Mouse (Mus musculus): ENCODE data around the gene Slc39a11. TPM values are rescaled to one million over a fixed set of nuclear protein-coding genes. Genes with fewer than 3 reads are reported as not detected.

Slc39a11 gene
- total RNA-seq, 2 experiments from 2014 or later: 3.6 TPM

DNA sequence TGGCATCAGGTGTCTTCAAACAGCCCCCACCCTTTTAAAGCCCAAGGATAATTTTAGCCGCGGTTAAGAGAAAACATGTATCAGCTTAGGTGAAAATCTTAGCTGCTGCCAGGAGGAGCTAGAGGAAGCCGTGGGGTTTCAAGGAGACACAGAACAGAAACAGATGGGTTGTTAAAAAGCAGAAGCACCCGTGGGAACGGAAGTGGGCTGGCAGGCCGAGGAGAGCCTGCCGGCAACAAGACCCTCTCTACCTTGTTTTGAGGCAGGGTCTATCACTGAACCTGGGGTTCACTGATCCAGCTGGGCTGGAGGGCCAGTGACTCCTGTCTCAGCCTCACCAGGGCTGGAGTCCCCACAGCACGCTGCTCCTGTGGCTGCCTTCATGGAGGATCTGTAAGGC is 310.1 kb downstream of the Slc39a11 start:
- intact Hi-C loops (cut with DNase I; ENCODE audit: low total_unique reads): no loop called here

DNA sequence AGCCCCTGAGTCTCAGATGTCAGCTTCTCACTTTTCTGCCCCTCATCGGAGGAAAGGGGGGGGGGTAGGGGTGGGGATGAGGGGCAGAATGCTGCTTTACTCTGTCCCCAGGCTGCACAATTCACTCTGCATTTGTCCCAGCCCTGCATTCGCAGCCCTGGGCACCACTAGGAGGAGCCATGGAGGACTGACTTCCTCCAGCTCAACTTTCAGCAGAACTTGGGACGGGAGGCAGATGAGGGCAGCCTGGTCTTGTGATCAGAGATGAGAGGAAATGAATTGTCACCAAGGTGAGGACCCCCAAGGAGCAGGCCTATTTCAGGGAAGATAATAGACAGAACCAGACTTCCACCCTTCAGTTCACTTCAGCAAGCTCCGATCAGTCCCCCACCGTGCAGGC is 311.3 kb downstream of the Slc39a11 start:
- DNase-seq: no peak
- intact Hi-C loops (cut with DNase I; ENCODE audit: low total_unique reads): no loop called here

More for the DNA sequence above, 310.1 kb downstream of the Slc39a11 start:
- DNase-seq: no peak

DNA sequence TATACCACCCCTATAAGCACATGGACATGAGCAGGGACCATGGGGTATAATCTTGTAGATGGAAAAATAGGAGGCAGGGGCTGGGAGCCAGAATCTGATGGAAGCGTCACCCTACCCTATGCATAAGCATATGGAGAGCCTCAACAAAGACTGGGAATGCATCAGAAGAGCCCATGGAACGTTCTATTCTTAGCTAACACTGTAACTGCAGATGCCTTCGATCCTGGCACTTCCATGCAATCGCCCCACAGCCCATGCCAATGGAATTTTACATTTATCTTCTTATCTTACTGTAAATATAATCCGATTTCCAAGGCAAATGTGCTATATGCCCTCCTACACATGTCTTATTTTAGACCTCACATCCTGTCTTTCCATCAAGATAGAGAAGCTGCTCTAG is 314.2 kb downstream of the Slc39a11 start:
- DNase-seq: no peak
- intact Hi-C loops (cut with DNase I; ENCODE audit: low total_unique reads): no loop called here

DNA sequence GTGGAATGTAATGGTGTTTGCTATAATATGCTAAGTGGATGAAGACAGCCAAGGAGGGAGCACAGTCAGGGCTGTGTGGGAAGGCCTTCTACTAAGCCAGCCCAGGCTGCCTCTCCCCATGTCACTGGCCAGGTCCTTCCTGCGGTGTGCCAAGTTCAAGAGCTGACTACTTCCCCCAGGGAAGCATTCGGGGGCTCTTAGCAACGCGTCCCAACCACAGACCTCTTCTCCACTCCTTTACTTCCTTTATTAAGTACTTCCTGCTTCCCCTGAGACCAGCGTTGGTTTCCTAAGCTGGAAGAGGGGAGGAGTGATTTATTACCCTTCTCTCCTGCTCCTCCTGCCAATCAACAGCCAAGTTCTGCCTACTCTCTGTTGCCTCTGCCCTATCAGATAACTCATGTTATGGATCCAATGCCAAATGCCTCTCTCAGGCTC is 315.4 kb downstream of the Slc39a11 start:
- peak; percentile 16 for DNase-seq
- intact Hi-C loops (cut with DNase I; ENCODE audit: low total_unique reads): no loop called here

DNA sequence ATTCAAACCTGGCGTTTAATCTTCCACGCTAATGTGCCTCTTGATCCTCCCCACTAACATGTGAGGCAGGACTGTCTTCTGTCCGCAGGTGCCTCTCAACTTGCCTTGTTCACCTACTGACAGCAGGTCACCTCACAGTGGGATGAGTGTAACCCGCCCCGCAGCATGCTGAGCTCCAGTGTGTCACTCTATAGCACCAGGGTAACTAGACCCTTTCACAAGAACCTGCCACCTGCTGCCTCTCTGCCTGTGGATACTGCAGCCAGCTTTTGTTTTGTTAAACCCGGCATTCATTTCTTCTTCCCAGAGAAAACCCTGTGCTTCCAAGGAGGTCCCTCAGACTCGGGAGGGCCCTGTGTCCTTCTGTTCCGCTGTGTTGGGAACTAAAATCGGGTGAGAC is 316.3 kb downstream of the Slc39a11 start:
- intact Hi-C loops (cut with DNase I; ENCODE audit: low total_unique reads): no loop called here
- DNase-seq: no peak

DNA sequence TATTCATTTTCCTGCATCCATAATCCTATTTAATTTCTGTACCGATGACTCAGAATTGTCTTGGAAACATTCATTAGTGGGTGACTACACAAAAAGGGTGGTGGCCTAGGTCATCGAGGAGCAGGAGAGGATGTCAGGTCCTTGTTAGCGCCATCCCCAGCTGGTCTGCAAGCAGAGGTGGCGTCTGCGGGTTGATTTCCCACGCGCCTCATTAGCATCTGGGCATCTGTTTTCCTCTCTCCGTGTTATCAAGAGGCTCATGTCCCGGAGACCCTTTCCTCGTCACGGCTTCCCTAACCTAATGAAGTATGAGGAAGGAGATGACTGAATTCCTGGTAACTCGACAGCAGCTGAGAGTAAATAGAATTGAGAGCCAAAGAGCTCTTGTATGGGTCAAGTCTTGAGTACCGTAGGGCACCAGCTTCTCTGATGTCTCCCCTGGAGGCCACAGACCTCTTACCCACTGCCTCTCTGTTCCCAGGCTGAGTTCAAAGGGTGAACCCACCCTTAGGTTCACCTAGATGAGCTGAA is 319.8 kb downstream of the Slc39a11 start:
- intact Hi-C loops (cut with DNase I; ENCODE audit: low total_unique reads): no loop called here

DNA sequence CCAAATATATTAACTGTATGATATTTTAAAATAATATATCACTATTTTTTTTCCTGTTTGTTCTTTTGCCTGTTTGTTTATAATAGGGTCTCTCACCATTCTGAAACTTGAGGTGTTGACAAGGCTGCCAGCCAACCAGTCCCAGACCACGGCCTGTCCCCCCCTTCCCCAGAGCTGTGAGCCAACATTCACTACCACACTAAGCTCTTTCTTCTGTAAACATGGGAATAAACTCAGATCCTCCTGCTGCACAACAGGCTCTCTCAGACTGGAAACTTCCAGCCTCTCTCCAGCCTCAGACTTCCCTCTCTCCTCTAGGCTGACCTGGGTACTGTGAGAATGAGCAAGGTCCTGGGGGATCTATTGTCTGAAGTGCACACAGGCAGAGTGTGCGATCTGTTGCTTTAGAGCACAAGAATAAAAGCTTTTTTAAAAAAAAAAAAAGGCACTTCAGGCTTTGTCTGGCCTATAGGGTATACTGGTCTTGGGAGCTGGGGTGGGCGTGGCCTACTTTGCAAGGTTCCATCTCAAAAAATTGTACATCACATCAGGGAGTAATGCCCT is 322.3 kb downstream of the Slc39a11 start:
- DNase-seq: no peak
- intact Hi-C loops (cut with DNase I; ENCODE audit: low total_unique reads): no loop called here

More for the DNA sequence above, 319.8 kb downstream of the Slc39a11 start:
- DNase-seq: no peak

DNA sequence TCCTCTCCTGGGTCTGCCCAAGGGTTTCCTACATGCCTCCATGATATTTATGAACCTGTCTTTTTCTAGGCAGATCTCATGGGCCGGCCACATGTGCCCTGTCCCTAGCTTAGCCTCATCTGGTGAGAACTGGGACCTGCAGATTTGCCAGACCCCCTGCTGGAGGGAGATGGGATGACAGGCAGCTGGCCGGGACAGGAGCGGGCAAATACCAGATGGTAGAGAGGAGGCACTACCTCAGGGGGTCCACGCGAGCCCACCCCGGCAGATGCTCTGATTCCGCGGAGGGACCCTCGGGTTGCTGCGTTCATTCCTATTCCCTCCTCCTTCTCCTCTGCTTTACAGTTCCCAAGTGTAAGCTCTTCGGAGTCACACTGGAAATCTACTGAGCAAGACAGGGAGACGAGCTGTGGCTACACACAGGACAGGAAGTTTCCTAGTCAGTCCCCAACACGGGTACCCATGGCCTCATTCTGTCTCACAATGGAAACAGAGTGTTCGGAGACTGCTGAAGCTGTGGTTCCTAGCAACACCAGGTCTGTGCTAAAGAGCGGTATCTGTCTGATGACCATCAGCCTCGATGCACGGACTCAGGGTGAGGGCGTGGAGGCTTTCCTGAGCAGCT is 323.4 kb downstream of the Slc39a11 start:
- intact Hi-C loops (cut with DNase I; ENCODE audit: low total_unique reads): no loop called here
- peak; percentile 68 for DNase-seq

DNA sequence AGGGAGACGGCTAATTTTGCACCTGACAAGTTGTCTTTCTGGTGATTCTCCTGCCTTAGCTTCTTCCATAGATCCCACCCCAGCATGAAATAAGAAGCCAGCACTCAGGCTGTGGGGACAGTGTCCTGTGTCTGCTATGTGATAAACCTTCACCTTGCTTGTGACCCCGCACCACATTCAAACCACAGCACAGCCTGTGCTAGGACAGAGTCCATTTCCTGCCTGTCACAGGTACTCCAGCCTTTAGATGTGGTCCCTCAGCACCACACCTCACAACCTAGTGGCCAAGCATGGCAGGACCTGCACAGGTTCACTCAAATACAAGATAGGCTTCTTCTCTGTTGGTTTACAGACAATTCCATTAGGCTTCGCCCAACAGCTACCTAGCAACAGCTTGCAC is 328.3 kb downstream of the Slc39a11 start:
- intact Hi-C loops (cut with DNase I; ENCODE audit: low total_unique reads): no loop called here
- DNase-seq: no peak

DNA sequence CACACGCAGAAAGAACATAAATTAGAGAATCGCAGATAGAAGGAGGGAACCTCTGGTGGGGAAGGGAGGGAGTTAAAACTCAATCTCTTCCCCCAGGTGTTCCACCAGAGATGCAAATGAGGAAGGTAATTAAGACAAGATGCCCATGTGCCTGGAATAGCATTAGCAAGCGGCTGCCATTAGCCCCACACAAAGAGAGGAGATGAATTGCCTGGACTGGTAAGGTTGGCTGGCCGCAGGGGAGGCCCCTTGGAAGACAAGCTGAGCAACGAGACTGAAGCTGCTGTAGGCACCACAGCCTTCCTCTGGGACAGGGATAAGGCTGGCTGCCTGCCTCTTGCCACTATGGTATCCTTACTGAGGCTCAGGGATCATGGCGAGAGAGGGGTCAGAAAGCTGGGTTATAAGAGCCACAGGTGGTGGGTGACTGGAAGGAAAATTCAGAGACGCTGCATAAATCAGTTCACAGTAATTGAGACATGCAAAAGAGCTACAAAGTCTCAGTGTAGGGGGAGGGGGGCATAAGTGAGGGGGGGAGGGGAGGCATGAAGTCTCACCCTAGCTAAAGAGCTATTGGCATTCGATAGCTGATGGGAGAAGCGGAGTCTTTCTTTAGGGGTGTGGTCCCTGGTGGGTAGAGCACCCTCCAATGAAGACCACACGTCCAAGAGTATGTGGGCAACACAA is 340.5 kb downstream of the Slc39a11 start:
- intact Hi-C loops (cut with DNase I; ENCODE audit: low total_unique reads): no loop called here

DNA sequence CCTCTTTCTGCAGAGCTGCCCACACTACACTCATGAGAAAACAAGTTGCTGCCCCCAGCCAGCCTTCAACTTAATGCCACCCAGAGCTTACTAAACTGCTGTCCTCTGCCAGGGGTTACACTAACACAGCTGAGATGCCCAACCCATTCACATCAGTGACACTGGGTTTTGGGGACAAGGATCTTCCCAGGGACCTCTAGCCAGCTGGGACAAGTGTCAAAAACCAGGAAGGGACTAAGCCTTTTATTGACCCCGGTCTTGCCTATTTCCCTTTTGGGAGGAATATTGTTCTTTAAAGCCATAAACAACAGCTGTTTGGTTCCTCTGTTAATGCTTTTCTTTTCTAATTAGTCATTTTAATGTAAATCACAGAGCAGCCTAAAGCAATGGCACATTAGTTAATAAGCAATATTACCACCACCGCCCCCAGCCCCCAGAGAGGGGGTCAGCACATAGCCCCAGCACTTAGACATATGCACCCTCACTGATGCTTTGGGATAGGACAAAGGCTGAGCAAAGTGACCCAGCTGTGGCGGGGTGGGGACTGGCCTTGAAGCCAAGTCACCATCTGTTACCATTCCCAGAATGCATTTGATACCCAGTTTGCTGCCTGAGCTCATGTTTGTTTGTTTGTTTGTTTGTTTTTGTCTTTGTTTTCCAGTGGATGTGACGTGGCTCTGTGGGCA is 341.5 kb downstream of the Slc39a11 start:
- DNase-seq: no peak

More for the DNA sequence above, 340.5 kb downstream of the Slc39a11 start:
- DNase-seq: no peak

DNA sequence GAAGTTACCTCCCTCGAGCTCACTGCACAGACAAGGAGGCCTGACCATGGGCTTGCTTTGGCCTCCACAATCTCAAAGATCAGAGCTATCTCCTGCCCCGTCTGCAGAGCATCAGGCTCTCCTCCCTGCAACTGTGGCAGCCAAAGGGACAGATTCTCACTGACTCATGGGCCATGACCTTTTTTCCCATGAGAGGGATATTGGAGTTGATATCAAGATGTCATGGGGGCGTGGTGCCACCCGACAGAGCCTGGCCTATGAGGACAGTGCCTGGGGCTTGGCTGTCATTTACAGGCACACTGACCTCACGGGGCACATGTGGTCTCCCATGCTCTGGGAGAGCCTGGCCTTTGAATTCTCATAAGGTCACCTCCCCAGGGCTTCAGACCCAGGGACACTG is 346.7 kb downstream of the Slc39a11 start:
- intact Hi-C loops (cut with DNase I; ENCODE audit: low total_unique reads): no loop called here
- no peak for DNase-seq

More for the DNA sequence above, 341.5 kb downstream of the Slc39a11 start:
- intact Hi-C loops (cut with DNase I; ENCODE audit: low total_unique reads): no loop called here

DNA sequence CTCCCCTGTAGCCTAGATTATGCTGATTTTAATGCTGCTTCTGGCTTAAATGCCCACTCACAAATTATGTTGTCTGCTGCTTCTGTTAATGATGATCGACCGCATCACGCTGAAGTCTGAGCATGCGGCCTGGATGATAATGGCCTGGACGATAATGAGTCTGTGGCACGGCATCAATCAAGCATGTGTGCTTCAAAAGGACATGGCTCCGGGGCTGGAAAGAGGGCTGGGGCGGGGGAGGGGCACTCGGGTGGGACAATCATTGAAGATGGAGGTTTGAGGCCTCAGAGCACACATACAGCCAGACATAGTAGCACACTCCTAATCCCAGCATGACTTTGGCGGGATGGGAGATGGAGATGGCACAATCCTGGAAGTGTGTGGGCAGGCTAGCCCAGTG is 350.4 kb downstream of the Slc39a11 start:
- DNase-seq: no peak
- intact Hi-C loops (cut with DNase I; ENCODE audit: low total_unique reads): loop anchor here (5.0 to 10.0 kb wide), 3 partner anchors 122 to 515 kb away; partner anchors contain the start of gene Sstr2

DNA sequence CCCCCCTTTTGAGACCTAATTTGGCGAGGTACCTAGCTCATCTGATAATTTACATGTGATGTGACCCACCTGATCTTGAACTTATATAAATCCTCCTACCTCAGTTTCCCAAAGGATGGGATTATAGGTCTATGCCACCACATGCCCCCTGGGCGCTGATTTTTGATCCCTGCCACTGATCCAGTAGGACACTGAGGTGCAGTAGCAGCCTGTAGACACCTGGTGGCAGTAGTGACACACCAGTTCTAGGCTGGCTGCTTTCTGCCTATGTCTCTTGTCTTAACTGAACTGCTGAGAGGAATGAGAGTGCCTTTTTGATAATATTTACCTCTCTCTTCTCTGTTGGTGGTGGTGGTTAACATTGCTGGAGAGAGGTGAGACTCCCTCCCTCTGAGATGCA is 352.1 kb downstream of the Slc39a11 start:
- DNase-seq: peak; percentile 60
- intact Hi-C loops (cut with DNase I; ENCODE audit: low total_unique reads): loop anchor here (5.0 to 10.0 kb wide), 3 partner anchors 120 to 517 kb away; partner anchors contain the start of gene Sstr2

DNA sequence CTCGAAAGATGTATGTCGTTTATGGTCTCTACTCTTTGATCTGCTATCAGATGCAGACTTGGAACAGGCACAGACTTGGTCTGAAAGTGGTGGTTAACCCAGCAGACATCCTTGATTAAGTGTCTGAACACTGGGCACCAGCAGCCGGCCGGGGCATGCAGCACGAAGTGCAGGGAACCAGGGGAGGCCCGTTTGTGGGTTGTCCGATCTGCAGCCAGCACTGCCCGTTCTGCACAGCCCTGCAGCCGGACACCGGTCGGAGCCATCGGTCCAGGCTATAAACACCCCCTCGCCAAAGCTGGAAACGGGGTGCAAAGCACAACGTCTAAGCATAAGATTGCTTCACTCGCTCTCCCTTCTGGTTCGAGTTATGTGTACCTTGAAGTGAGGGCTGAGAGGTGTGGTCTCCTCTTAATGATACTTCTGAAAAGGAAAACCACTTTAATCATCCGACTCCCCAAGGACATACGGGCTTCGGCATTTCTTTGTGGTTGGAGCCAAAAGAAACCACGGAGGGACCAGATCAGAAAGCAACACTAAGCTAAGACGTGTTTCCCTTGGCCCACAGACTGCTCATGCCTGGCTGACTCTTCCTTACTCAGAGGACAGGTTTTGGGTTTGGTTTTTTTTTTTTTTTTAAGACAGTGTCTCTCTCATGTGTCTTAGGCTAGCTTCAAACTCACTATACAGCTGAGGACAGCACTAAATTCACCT is 352.8 kb downstream of the Slc39a11 start:
- DNase-seq: no peak
- intact Hi-C loops (cut with DNase I; ENCODE audit: low total_unique reads): loop anchor here (5.0 to 10.0 kb wide), 3 partner anchors 120 to 518 kb away; partner anchors contain the start of gene Sstr2

DNA sequence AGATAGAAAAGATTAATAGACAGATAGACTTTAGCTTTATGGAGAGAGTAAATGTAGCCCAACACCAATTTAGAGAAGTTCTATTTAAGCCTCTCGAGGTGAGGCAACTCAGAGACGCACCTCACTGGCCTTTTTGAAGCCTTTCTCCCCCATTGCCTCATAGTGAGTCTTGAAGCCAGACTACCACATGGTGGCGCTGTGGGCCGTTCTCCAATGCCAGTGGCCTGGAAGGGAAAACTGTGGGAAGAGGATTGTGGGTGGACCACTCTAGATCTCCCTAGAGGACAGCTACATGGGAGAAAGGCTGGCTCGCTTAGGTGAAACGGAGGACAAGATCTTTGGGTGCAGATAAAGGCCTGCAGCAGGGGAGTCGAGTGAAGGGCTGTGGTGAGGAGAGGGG is 353.7 kb downstream of the Slc39a11 start:
- DNase-seq: peak; percentile 78
- intact Hi-C loops (cut with DNase I; ENCODE audit: low total_unique reads): loop anchor here (5.0 to 10.0 kb wide), 3 partner anchors 119 to 519 kb away; partner anchors contain the start of gene Sstr2

DNA sequence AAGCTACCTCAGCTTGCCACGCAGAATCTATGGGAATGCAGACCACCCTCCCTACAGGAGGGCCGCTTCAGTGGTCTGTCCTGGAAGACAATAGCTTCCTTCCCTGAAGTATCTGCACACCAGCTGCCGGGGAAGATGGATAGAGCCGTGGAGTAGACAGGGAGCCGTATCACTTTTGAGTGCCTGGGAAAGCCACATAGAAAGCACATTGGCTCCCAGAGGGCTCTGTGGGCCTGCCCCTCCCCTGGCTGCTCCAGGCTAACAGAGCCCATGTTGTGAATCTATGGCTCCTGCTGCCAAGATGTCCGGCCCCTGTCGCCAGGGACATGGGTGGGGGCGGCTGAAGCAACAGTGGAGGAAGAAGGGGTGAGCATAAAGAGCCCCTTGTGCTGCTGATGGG is 355.4 kb downstream of the Slc39a11 start:
- intact Hi-C loops (cut with DNase I; ENCODE audit: low total_unique reads): loop anchor here (10.0 kb wide), 1 partner anchor 520 kb away; no protein-coding TSS in a partner anchor
- peak; percentile 31 for DNase-seq

DNA sequence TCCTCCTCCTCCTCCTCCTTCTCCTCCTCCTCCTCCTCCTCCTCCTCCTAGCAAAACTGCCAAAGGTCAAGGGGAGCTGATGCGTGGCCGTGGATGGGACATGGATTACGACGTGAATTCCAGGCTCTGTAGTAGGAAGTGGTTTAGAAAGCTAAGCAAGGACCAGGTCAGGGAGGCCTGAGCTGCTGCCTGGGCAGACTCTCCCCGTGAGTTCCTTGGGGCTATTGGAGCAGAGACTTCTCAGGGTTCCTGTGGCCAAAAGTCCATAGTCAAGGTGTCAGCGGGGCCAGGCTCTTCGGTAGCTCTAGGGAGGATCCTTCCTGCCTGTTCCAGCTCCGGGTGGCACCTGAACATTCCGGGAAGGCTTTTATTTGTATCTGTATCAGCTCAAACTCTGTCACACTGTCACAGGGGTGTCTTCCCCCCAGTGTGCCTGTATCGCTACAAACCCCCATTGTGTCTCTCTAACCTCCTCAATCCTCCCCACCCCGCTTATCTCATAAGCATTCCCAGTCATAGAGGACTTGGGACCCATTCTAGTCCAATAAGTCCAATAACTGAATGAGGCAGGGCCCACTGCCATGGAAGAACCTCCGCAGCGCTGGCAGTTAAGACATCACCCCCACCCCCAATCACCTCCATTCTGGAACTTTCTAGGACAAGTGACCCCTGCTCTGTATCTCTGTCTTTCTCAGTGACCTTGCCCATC is 356.8 kb downstream of the Slc39a11 start:
- intact Hi-C loops (cut with DNase I; ENCODE audit: low total_unique reads): loop anchor here (10.0 kb wide), 1 partner anchor 522 kb away; no protein-coding TSS in a partner anchor
- DNase-seq: no peak
